8 mouse cellular contexts compared by ENCODE assay signal in genomic region chr9:27300188-27300691, GRCm38 (mm10). TPM values are rescaled to one million over a fixed set of nuclear protein-coding genes. Genes with fewer than 3 reads are reported as not detected.
DNase-seq lines count a peak whose midpoint lies in the region; ATAC-seq and TF ChIP-seq lines count a peak whose summit lies in the region.

No protein-coding gene starts in this region.

- H3K27ac ChIP-seq in left cerebral cortex, adult 2 months = peak overlapping the region; percentile 85
- no peak overlapping the region for H3K27ac ChIP-seq in heart, embryonic 13.5 days (replicated peaks)
- no peak overlapping the region for H3K27ac ChIP-seq in kidney, postnatal 0 days
- H3K27ac ChIP-seq in midbrain, embryonic 11.5 days (ENCODE audit: low read depth, low read length) = no peak overlapping the region

- no peak for TF ChIP-seq CTCF in left cerebral cortex, adult 2 months (IDR thresholded peaks at IDR 0.05)
- TF ChIP-seq CTCF in kidney, postnatal 0 days (IDR thresholded peaks at IDR 0.05; ENCODE audit: low read depth) = no peak

- H3K4me1 ChIP-seq in heart, embryonic 13.5 days = peaks cover 36% of the 10 kb centered on the region
- H3K4me1 ChIP-seq in kidney, postnatal 0 days (replicated peaks; ENCODE audit: insufficient read depth, low read length) = peaks cover 7% of the 10 kb centered on the region; the same call in 1 of the 2 replicates
- H3K4me1 ChIP-seq in midbrain, embryonic 11.5 days (ENCODE audit: control insufficient read depth, insufficient read depth, low read length) = peaks cover 15% of the 10 kb centered on the region

- ATAC-seq in heart, embryonic 13.5 days (ENCODE audit: extremely low read depth, insufficient number of reproducible peaks, low FRiP score, low TSS enrichment) = no peak
- no peak for ATAC-seq in kidney, postnatal 0 days (replicated peaks; ENCODE audit: low FRiP score, low read depth)
- ATAC-seq in midbrain, embryonic 11.5 days (ENCODE audit: low FRiP score) = no peak

- WGBS in heart, embryonic 13.5 days = under 1% methylated on average over 32 of the region's 32 CpGs
- WGBS in kidney, postnatal 0 days = 1% methylated on average over 32 of the region's 32 CpGs
- WGBS in midbrain, embryonic 11.5 days = under 1% methylated on average over 32 of the region's 32 CpGs

- H3K9me3 ChIP-seq in heart, embryonic 13.5 days = no peaks in the 10 kb centered on the region
- H3K9me3 ChIP-seq in kidney, postnatal 0 days (replicated peaks; ENCODE audit: low read length) = no peaks in the 10 kb centered on the region; the same call in 1 of the 2 replicates
- H3K9me3 ChIP-seq in midbrain, embryonic 11.5 days (ENCODE audit: control insufficient read depth, low read length) = no peaks in the 10 kb centered on the region

- peak overlapping the region; percentile 83 for H3K4me3 ChIP-seq in left cerebral cortex, adult 2 months
- peak overlapping the region; percentile 79 for H3K4me3 ChIP-seq in heart, embryonic 13.5 days
- H3K4me3 ChIP-seq in kidney, postnatal 0 days (replicated peaks; ENCODE audit: low read depth, low read length) = peak overlapping the region; percentile 54
- H3K4me3 ChIP-seq in midbrain, embryonic 11.5 days (ENCODE audit: low read depth, low read length) = peak overlapping the region; percentile 78

- peaks cover 75% of the 10 kb centered on the region for H3K27me3 ChIP-seq in heart, embryonic 13.5 days (replicated peaks)
- peaks cover 17% of the 10 kb centered on the region; the same call in 1 of the 2 replicates for H3K27me3 ChIP-seq in kidney, postnatal 0 days (ENCODE audit: insufficient read depth, low read length)
- H3K27me3 ChIP-seq in midbrain, embryonic 11.5 days (ENCODE audit: control insufficient read depth, insufficient read depth, low read length) = peaks cover 11% of the 10 kb centered on the region

- no peaks in the 10 kb centered on the region for H3K36me3 ChIP-seq in heart, embryonic 13.5 days
- H3K36me3 ChIP-seq in kidney, postnatal 0 days (ENCODE audit: insufficient read depth, low read length) = no peaks in the 10 kb centered on the region
- H3K36me3 ChIP-seq in midbrain, embryonic 11.5 days (ENCODE audit: control insufficient read depth, insufficient read depth, low read length) = no peaks in the 10 kb centered on the region

- peak overlapping the region; percentile 97 for H3K4me2 ChIP-seq in heart, embryonic 13.5 days
- peak overlapping the region; percentile 79 for H3K4me2 ChIP-seq in kidney, postnatal 0 days (ENCODE audit: low read length)
- H3K4me2 ChIP-seq in midbrain, embryonic 11.5 days = peak overlapping the region; percentile 94

- DNase-seq in left cerebral cortex, adult 2 months (ENCODE audit: extremely low spot score in 1 of 2, low spot score in 2 of 2) = peak in 1 of 2 experiments; percentile 29
- no peak for DNase-seq in left cerebral cortex, postnatal 14 days (ENCODE audit: low spot score in 2 of 2)
- DNase-seq in cerebellum, adult 9-10 months = peak; percentile 68
- no peak for DNase-seq in kidney, postnatal 0 days (ENCODE audit: low spot score)
- peak; percentile 93 for DNase-seq in midbrain, embryonic 11.5 days (ENCODE audit: low spot score, missing footprints)
- DNase-seq in frontal cortex, postnatal 14 days (ENCODE audit: low spot score in 2 of 2) = no peak
- DNase-seq in thymus, postnatal 14 days = no peak

- peak overlapping the region; percentile 72 for H3K9ac ChIP-seq in heart, embryonic 13.5 days
- H3K9ac ChIP-seq in kidney, postnatal 0 days (ENCODE audit: low read depth, low read length) = no peak overlapping the region
- peak overlapping the region; percentile 66 for H3K9ac ChIP-seq in midbrain, embryonic 11.5 days (ENCODE audit: low read length)

- intact Hi-C loops in left cerebral cortex, adult 2 months (cut with DNase I) = loop anchor here (5.0 kb wide), 1 partner anchor 188 kb away; no protein-coding TSS in a partner anchor
- intact Hi-C loops in left cerebral cortex, postnatal 14 days (cut with DNase I) = no loop called here

RNA-seq across cellular contexts. Expression of gene Igsf9b, which starts 1.2 kb away (rescaled TPM):
- total RNA-seq in left cerebral cortex, adult 2 months (2021) = 10 to 100 TPM; 74.8 to 89.1 TPM
- total RNA-seq in left cerebral cortex, postnatal 14 days (2021) = 10 to 100 TPM; 74.3 to 75.7 TPM
- polyA plus RNA-seq in heart, embryonic 13.5 days (2015; fragmentation: Nextera tagmentation; extraction: Ambion mirVana) = 3.6 and 3.7 TPM in 2 replicates
- polyA plus RNA-seq in kidney, postnatal 0 days (2015; fragmentation: Nextera tagmentation; extraction: Ambion mirVana) = 1.0 and 1.4 TPM in 2 replicates
- polyA plus RNA-seq in midbrain, embryonic 11.5 days (2014; fragmentation: Nextera tagmentation; extraction: Ambion mirVana) = 4.2 and 5.2 TPM in 2 replicates

Comparison
In these comparisons a context has a peak if more than half of its experiments do, and no peak if none do; other contexts are left out.
1. DNase-seq: peak in cerebellum, adult 9-10 months (single experiment) and midbrain, embryonic 11.5 days (single experiment); none in left cerebral cortex, postnatal 14 days (0 of 2), kidney, postnatal 0 days (single experiment), frontal cortex, postnatal 14 days (0 of 2) and thymus, postnatal 14 days (single experiment).
2. Peak in every context shown above with its lines, with median percentiles within 50 percentile points of each other: H3K4me3 ChIP-seq and H3K4me2 ChIP-seq.